Mouse (Mus musculus) hindbrain, embryonic 16.5 days (tissue): ENCODE results near the gene Mcoln3. TPM values are rescaled to one million over a fixed set of nuclear protein-coding genes. Genes with fewer than 3 reads are reported as not detected.

Experiments
- ATAC-seq: fragments of 200-750 bp; cut with Nextera tagmentation; 2 replicates; pipeline ENCODE4 v1.8.0; 2017; ENCODE audit warnings: moderate TSS enrichment, moderate library complexity
- H3K27ac ChIP-seq: fragments of 300-500 bp; sonication (generic); 2 replicates; pipeline ENCODE4 v1.5.1; 2014; ENCODE audit warnings: low read depth, mild to moderate bottlenecking, control low read depth, low read length, moderate library complexity
- H3K27me3 ChIP-seq: fragments of 300-500 bp; sonication (generic); replicated peaks from 2 replicates; pipeline ENCODE4 v1.6.1; 2014; ENCODE audit warnings: low read length; ENCODE audit not compliant: control insufficient read depth, insufficient read depth
- H3K36me3 ChIP-seq: fragments of 300-500 bp; sonication (generic); 2 replicates; pipeline ENCODE4 v1.6.1; 2014; ENCODE audit warnings: mild to moderate bottlenecking, low read length, moderate library complexity, mixed read lengths; ENCODE audit not compliant: control insufficient read depth, insufficient read depth
- H3K4me1 ChIP-seq: fragments of 300-500 bp; sonication (generic); 2 replicates; pipeline ENCODE4 v1.6.1; 2014; ENCODE audit warnings: low read depth, low read length; ENCODE audit not compliant: control insufficient read depth, insufficient read depth
- H3K4me2 ChIP-seq: fragments of 300-500 bp; sonication (generic); 2 replicates; pipeline ENCODE4 v1.6.1; 2014; ENCODE audit warnings: mild to moderate bottlenecking, low read length, control low read depth, moderate library complexity
- H3K4me3 ChIP-seq: fragments of 300-500 bp; sonication (generic); 2 replicates; pipeline ENCODE4 v1.5.1; 2014; ENCODE audit warnings: mild to moderate bottlenecking, low read length, control low read depth, moderate library complexity
- H3K9ac ChIP-seq: fragments of 300-500 bp; sonication (generic); 2 replicates; pipeline ENCODE4 v1.6.1; 2014; ENCODE audit warnings: low read depth, mild to moderate bottlenecking, control low read depth, low read length, moderate library complexity
- H3K9me3 ChIP-seq: fragments of 300-500 bp; sonication (generic); 2 replicates; pipeline ENCODE4 v1.6.1; 2014; ENCODE audit warnings: mild to moderate bottlenecking, low read length, moderate library complexity; ENCODE audit not compliant: control insufficient read depth
- WGBS: fragments of 180-500 bp; shearing (Covaris S2); extraction: QIAGEN DNeasy Blood & Tissue Kit; methylation state at CpG from one replicate; pipeline ENCODE4 v1.1.7; 2014; 5-methylcytosine and 5-hydroxymethylcytosine counted together
- polyA plus RNA-seq: library from polyadenylated mRNA; unstranded; fragments of >200 nt; fragmentation: Nextera tagmentation; extraction: Ambion mirVana; gene quantifications from 2 replicates; pipeline ENCODE4 v1.2.1, GENCODE M21; 2015

Mcoln3 gene
- polyA plus RNA-seq, 1 experiment from 2014 or later, result 0.28 TPM

DNA sequence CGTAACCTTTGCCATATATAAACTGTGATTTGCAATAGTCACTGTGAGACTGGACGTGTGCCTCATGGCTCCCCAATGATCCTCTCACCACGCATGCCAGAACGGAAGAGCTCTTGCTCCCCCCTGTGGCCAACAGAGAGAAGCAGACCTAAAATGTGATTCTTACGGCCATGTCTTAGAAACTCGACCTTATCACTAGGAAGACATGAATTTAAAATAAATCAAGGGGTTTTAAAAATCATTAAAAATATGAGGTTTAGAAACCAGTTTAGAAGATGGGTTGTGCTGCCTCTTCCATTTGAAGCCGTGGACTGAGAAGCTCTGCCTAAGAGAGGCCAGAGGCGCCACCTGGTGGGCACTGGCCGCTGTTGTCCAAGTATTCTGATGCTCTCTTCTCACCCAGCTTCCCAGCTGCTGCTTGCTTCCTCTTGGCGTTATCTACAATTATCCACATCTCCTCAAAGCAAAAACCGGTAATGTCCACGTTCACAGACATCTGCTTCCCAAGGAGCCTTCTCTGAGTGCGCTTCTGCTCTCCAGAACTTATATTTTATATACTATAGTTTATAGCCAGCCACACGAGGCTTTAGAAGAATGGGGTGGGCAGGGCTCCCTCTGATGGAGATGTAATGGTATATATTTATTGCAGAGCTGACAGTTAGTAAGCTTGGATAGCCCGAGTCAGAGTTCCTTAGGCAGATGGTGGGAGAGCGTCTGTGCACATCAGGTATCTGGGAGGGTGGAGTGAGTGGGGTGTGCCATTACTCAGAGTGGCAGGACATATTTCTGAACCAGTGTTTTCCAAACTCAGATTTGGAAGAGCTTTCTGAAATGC, 60.7 kb downstream of the Mcoln3 start:
- 2% methylated on average over 16 of the region's 16 CpGs for WGBS
- peak overlapping the region; percentile 33 for H3K4me3 ChIP-seq

DNA sequence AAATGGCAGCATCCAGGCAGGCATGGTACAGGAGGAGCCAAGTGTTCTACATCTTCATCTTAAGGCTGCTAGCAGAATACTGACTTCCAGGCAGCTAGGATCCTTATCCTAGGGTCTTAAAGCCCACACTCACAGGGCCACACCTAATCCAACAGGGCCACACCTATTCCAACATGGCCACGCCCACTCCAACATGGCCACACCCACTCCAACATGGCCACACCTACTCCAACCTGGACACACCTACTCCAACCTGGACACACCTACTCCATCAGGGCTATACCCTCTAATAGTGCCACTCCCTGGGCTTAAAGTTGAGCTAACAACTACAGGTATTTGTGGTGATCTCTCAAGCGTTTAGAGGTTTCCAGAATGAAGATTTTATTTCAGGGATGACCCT, 63.1 kb downstream of the Mcoln3 start:
- ATAC-seq, result no peak
- Histone ChIP-seq H3K27me3 (peaks cover 6% of the 10 kb centered on the region; the same call in 1 of the 2 replicates), H3K27ac (no peak overlapping the region), H3K9me3 (no peaks in the 10 kb centered on the region), H3K9ac (no peak overlapping the region), H3K4me2 (no peak overlapping the region), H3K4me3 (no peak overlapping the region), H3K36me3 (no peaks in the 10 kb centered on the region), H3K4me1 (peaks cover 2% of the 10 kb centered on the region; the same call in 1 of the 2 replicates)
- WGBS, result 29% methylated on average over 2 of the region's 2 CpGs

More for the DNA sequence above, 60.7 kb downstream of the Mcoln3 start:
- Histone ChIP-seq H3K9me3 (no peaks in the 10 kb centered on the region), H3K4me2 (peak overlapping the region; percentile 68), H3K27me3 (no peaks in the 10 kb centered on the region; the same call in 1 of the 2 replicates), H3K4me1 (no peaks in the 10 kb centered on the region; the same call in 1 of the 2 replicates), H3K27ac (no peak overlapping the region), H3K9ac (peak overlapping the region; percentile 65), H3K36me3 (no peaks in the 10 kb centered on the region)
- peak; percentile 93 for ATAC-seq

DNA sequence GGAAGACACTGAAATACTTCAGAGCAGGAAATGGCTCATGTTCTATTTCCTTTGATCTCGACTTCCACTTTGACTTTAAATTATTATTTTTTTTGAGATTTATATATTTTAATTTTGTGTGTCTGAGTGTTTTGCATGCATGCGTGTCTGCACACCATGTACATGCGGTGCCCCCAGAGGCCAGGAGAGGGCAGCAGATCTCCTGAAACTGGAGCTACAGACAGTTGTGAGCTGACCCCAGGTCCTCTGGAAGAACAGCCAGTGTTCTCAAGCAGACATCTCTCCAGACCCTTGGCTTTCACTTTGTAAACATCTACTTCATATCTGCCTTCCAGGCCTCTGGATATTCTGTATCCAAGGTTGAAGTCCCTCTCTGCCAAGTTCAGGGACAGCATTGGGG, 63.7 kb downstream of the Mcoln3 start:
- no peaks in the 10 kb centered on the region for H3K36me3 ChIP-seq
- ATAC-seq, result no peak
- peaks cover 6% of the 10 kb centered on the region; the same call in 1 of the 2 replicates for H3K27me3 ChIP-seq
- H3K4me3 ChIP-seq, result no peak overlapping the region
- H3K9me3 ChIP-seq, result no peaks in the 10 kb centered on the region
- no peak overlapping the region for H3K27ac ChIP-seq
- WGBS, result 40% methylated on average over 3 of the region's 3 CpGs
- H3K4me1 ChIP-seq, result peaks cover 2% of the 10 kb centered on the region; the same call in 1 of the 2 replicates
- H3K4me2 ChIP-seq, result no peak overlapping the region
- H3K9ac ChIP-seq, result no peak overlapping the region

DNA sequence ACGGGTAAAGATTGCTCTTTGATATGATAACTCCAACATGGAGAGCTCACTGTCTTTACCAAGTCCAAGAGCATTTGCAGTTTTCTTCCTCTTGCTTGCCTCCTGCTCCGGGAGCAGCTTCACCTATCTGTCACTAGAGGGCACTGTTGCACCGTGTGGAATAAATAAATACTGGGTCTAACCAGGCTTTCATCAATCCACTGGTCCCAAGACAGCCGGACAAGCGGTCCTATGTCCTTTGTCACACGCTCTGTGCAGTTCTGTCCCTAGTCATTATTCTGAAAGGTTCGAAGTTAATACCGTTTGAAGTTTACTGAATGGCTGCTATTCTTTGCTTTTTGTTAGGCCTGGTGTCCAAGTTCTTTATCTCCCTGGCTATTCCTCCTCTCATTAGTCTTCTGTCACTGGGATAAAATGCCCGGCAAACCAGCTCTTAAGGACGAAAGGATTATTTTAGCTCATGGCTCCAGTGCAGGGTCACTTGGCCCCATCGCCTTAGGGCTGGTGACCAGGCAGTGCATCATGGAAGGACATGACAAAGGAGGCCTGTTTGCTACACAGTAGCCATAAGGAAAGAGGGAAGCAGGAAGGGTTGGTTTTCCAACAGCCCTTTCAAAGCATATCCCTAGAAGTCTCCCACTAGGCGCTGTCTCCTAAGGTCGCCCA, 67.9 kb downstream of the Mcoln3 start:
- H3K4me1 ChIP-seq, result 0 out of 2 replicates have a peak, but pooled peaks cover 2% of the 10 kb centered on the region
- ATAC-seq, result peak; percentile 83
- H3K27ac ChIP-seq, result no peak overlapping the region
- no peak overlapping the region for H3K4me2 ChIP-seq
- no peaks in the 10 kb centered on the region for H3K9me3 ChIP-seq
- no peaks in the 10 kb centered on the region for H3K36me3 ChIP-seq
- peaks cover 6% of the 10 kb centered on the region; the same call in 1 of the 2 replicates for H3K27me3 ChIP-seq
- WGBS, result 23% methylated on average over 13 of the region's 13 CpGs
- no peak overlapping the region; the same call in 1 of the 2 replicates for H3K9ac ChIP-seq
- no peak overlapping the region for H3K4me3 ChIP-seq

DNA sequence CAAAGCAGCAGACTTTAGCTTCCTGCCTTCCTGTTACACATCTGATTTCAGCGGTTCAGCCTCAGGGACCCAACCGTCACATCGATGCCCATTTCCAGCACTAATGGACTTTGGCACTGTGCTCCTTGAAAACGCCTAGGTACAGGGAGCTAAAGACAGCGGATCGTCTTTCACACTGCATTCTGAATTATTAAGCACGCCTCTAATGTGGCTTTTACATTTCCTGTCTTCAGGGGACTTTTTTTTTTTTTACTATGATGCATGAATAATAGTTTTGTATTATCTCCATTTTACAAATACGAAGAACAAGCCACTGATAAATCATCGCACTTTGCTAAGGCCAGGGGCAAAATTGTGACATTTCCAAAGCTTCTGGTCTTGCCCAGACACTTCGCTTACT, 68.8 kb downstream of the Mcoln3 start:
- H3K36me3 ChIP-seq, result no peaks in the 10 kb centered on the region

DNA sequence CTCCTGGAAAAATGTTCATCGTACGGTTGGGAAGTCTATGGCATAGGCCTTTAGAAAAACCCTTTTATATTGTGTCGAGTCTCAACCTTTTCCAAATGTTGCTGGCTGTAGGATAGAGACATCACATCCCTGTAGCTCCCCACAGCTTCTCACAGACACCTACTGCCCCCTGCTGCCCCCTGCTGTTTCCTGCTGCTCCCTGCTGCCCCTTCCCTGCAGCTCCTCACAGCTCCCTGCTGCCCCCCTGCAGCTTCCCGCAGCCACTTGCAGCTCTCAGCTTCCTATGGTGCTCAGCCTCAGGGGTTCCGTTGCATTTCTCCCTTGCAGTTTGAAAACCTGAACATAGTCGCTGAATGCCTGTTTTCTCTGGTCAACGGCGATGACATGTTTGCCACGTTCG, 72.7 kb downstream of the Mcoln3 start:
- Histone ChIP-seq H3K27me3 (no peaks in the 10 kb centered on the region), H3K27ac (no peak overlapping the region), H3K9ac (no peak overlapping the region), H3K4me3 (no peak overlapping the region), H3K4me2 (no peak overlapping the region), H3K36me3 (no peaks in the 10 kb centered on the region), H3K9me3 (no peaks in the 10 kb centered on the region), H3K4me1 (no peaks in the 10 kb centered on the region)
- 66% methylated on average over 10 of the region's 10 CpGs for WGBS
- ATAC-seq, result no peak

More for the DNA sequence above, 68.8 kb downstream of the Mcoln3 start:
- no peak overlapping the region for H3K9ac ChIP-seq
- 0 out of 2 replicates have a peak, but pooled peaks cover 2% of the 10 kb centered on the region for H3K4me1 ChIP-seq
- peaks cover 6% of the 10 kb centered on the region; the same call in 1 of the 2 replicates for H3K27me3 ChIP-seq
- WGBS, result 76% methylated on average over 10 of the region's 10 CpGs
- no peaks in the 10 kb centered on the region for H3K9me3 ChIP-seq
- no peak overlapping the region for H3K4me3 ChIP-seq
- ATAC-seq, result no peak
- no peak overlapping the region for H3K4me2 ChIP-seq
- no peak overlapping the region for H3K27ac ChIP-seq

Other genes starting within 250 kb of the Mcoln3 start
- 33.6 and 33.7 TPM in 2 replicates for gene Bcl10, start 194.6 kb upstream of the Mcoln3 start, polyA plus RNA-seq
- gene 2410004B18Rik, start 179.4 kb upstream of the Mcoln3 start, polyA plus RNA-seq, result 74.9 and 88.9 TPM in 2 replicates
- gene Syde2, start 129.6 kb upstream of the Mcoln3 start, polyA plus RNA-seq, result 0.28 and 0.56 TPM in 2 replicates
- gene Wdr63, start 9.3 kb upstream of the Mcoln3 start, polyA plus RNA-seq, result 1.2 and 1.3 TPM in 2 replicates
- gene Mcoln2, start 32.4 kb downstream of the Mcoln3 start, polyA plus RNA-seq, result 0.59 and 0.62 TPM in 2 replicates
- gene Lpar3, start 103.5 kb downstream of the Mcoln3 start, polyA plus RNA-seq, result 0.34 and 0.42 TPM in 2 replicates